Mouse (Mus musculus): ENCODE data around the gene H2-DMb1. TPM values are rescaled to one million over a fixed set of nuclear protein-coding genes. Genes with fewer than 3 reads are reported as not detected.

The H2-DMb1 gene
- polyA plus RNA-seq, 1 experiment from 2014 or later: 3.2 TPM

DNA sequence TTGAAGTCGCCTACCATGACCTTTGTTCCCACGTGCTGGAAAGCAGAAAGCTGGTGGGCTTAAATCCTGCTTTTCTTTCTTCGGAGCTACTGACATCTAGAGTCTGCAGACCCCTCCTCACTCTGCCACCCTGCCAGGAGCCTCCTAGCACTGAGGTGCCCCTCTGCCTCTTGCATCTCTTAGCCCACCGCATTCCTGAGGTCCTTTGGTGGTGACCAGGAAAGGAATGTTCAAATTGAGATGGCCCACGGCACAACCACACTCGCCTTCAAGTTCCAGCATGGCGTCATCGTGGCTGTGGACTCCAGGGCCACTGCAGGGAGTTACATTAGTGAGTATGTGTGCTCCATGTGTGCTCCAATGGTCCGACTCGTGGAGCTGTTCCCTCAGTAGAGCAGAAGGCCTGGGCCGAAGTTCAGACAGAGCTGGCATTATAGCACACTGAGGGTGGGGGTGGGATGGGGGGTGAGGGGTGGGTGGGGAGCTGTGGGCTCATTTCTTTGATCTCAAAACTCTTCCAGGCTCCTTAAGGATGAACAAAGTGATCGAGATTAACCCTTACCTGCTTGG lies 46.3 kb downstream of the H2-DMb1 start:
- Histone ChIP-seq H3K36me3 (no peaks in the 10 kb centered on the region), H3K4me1 (peaks cover 5% of the 10 kb centered on the region; the same call in 1 of the 2 replicates), H3K4me2 (no peak overlapping the region), H3K9me3 (no peaks in the 10 kb centered on the region), H3K27me3 (peaks cover 48% of the 10 kb centered on the region), H3K9ac (no peak overlapping the region), H3K27ac (no peak overlapping the region), H3K4me3 (peak overlapping the region; percentile 51; the same call in 1 of the 2 replicates)
- WGBS: 62% methylated on average over 12 of the region's 12 CpGs
- ATAC-seq (ENCODE audit: borderline replicate concordance, extremely low read depth, low FRiP score, low TSS enrichment): no peak

DNA sequence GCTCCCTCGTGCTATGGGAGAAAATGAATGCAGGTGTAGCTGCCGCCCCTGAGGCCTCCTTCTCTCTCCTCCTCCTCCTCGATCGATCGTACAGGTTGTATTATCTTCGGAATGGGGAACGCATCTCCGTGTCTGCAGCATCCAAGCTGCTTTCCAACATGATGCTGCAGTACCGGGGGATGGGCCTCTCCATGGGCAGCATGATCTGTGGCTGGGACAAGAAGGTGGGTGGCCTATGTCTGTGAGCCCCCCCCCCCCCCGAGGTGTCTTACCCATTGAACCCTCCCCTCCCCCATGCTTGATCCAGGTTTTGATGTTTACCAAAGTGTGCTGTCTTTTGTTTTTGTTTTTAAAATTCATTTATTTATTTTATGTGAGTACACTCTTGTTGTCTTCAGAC lies 47.2 kb downstream of the H2-DMb1 start:
- Histone ChIP-seq H3K4me2 (no peak overlapping the region), H3K9ac (no peak overlapping the region), H3K27ac (no peak overlapping the region), H3K4me3 (no peak overlapping the region), H3K4me1 (peaks cover 8% of the 10 kb centered on the region), H3K27me3 (peaks cover 38% of the 10 kb centered on the region), H3K9me3 (no peaks in the 10 kb centered on the region), H3K36me3 (no peaks in the 10 kb centered on the region)
- 81% methylated on average over 10 of the region's 10 CpGs for WGBS
- no peak for ATAC-seq (ENCODE audit: borderline replicate concordance, extremely low read depth, low FRiP score, low TSS enrichment)

- H3K4me3 ChIP-seq: no peak overlapping the region
- H3K27ac ChIP-seq: no peak overlapping the region
- H3K4me2 ChIP-seq: no peak overlapping the region
- no peak overlapping the region for H3K9ac ChIP-seq
- 86% methylated on average over 16 of the region's 16 CpGs for WGBS
- H3K4me1 ChIP-seq: peaks cover 16% of the 10 kb centered on the region
- H3K9me3 ChIP-seq: no peaks in the 10 kb centered on the region
- no peaks in the 10 kb centered on the region for H3K36me3 ChIP-seq
- peaks cover 32% of the 10 kb centered on the region for H3K27me3 ChIP-seq
- ATAC-seq (ENCODE audit: borderline replicate concordance, extremely low read depth, low FRiP score, low TSS enrichment): no peak
Observed at GRCm38 (mm10) chr17:34200772-34201505, 48.1 kb downstream of the H2-DMb1 start.

- 61% methylated on average over 7 of the region's 7 CpGs for WGBS
- Histone ChIP-seq H3K4me2 (no peak overlapping the region), H3K4me1 (peaks cover 16% of the 10 kb centered on the region), H3K9me3 (no peaks in the 10 kb centered on the region), H3K36me3 (no peaks in the 10 kb centered on the region), H3K4me3 (no peak overlapping the region), H3K27me3 (peaks cover 31% of the 10 kb centered on the region), H3K9ac (no peak overlapping the region), H3K27ac (no peak overlapping the region)
- no peak for ATAC-seq (ENCODE audit: borderline replicate concordance, extremely low read depth, low FRiP score, low TSS enrichment)
Observed at GRCm38 (mm10) chr17:34201506-34202055, 48.7 kb downstream of the H2-DMb1 start.

GRCm38 (mm10) chr17:34202760-34203442 lies 50.0 kb downstream of the H2-DMb1 start:
- Histone ChIP-seq H3K36me3 (no peaks in the 10 kb centered on the region), H3K9me3 (no peaks in the 10 kb centered on the region), H3K4me2 (no peak overlapping the region), H3K27me3 (peaks cover 19% of the 10 kb centered on the region), H3K4me3 (no peak overlapping the region), H3K27ac (no peak overlapping the region), H3K4me1 (peaks cover 13% of the 10 kb centered on the region), H3K9ac (no peak overlapping the region)
- no peak for ATAC-seq (ENCODE audit: borderline replicate concordance, extremely low read depth, low FRiP score, low TSS enrichment)
- 82% methylated on average over 4 of the region's 4 CpGs for WGBS

- Histone ChIP-seq H3K27ac (no peak within 1 kb of the TSS), H3K4me2 (peak within 1 kb of the TSS; percentile 96), H3K4me3 (peak within 1 kb of the TSS; percentile 75), H3K27me3 (peaks cover 14% of the 10 kb centered on the region), H3K36me3 (no peaks in the 10 kb centered on the region), H3K9me3 (no peaks in the 10 kb centered on the region), H3K4me1 (peaks cover 11% of the 10 kb centered on the region), H3K9ac (peak within 1 kb of the TSS; percentile 63)
- no peak for ATAC-seq (ENCODE audit: borderline replicate concordance, extremely low read depth, low FRiP score, low TSS enrichment)
- 71% methylated on average over 5 of the region's 5 CpGs for WGBS
Observed at GRCm38 (mm10) chr17:34203444-34203843, 50.6 kb downstream of the H2-DMb1 start, which contains the start of gene Tap2. Gene Tap2, plus strand, starts transcription at chr17:34203527.

DNA sequence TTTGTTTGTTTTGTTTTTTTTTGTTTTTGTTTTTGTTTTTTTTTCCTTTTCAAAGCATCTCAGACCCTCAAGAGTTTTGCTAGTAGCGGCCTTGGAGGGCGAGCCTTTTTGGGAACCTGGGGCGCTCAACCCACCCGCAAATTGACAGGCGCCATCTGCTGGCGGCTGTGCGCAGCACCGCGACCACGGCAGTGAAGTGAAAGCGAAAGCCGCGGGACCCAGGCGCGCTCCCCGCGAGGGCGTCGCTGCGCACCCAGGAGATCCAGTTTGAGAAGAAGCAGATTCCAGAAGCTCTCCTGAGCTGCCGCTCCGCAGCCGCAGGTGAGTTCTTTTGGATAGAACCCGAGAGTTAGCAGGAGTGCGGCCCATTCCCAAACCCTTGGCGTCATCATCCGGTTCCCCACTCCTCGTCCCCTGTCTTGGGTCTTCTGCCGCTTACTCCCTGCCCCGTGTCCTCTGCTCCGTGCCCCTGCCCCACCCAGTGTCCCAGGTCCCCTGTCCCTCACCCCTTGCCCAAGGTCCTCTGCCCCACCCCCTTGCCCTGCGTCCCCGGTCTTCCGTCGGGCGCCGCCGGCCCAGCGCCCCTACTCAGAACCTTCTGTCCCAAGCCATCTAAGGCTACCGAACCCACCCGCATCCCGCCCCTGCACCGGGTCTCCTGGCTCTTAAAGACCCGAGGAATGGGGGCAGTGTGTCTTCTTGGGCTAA lies 51.6 kb downstream of the H2-DMb1 start:
- peak overlapping the region; percentile 63 for H3K9ac ChIP-seq
- peaks cover 11% of the 10 kb centered on the region for H3K4me1 ChIP-seq
- no peak overlapping the region; the same call in 1 of the 2 replicates for H3K27ac ChIP-seq
- H3K27me3 ChIP-seq: peaks cover 6% of the 10 kb centered on the region
- ATAC-seq (ENCODE audit: borderline replicate concordance, extremely low read depth, low FRiP score, low TSS enrichment): peak; percentile 61; the same call in 1 of the 2 replicates
- no peaks in the 10 kb centered on the region for H3K9me3 ChIP-seq
- H3K36me3 ChIP-seq: no peaks in the 10 kb centered on the region
- WGBS: 1% methylated on average over 44 of the region's 44 CpGs
- H3K4me3 ChIP-seq: peak overlapping the region; percentile 75
- H3K4me2 ChIP-seq: peak overlapping the region; percentile 96

DNA sequence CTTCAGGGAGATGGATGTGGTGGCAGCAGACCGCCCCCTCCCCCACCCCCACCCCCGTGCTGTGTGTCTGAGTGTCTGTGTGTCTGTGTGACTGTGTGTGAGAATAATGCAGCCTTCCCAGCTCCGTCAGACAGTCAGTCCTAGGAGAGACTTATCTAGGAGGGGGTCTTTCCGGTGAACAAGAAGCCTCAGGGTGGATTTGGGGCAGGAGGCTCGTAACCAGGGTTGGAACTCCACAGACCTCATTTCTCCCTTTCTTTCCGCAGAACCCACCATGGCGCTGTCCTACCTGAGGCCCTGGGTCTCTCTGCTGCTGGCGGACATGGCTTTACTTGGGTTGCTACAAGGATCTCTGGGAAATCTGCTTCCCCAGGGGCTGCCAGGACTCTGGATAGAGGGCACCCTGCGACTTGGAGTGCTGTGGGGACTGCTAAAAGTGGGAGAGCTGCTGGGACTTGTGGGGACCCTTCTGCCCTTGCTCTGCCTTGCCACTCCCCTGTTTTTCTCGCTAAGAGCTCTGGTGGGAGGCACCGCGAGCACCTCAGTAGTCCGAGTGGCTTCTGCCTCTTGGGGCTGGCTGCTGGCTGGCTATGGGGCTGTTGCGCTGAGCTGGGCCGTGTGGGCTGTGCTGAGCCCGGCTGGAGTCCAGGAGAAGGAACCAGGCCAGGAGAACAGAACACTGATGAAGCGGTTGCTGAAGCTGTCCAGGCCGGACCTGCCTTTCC lies 52.3 kb downstream of the H2-DMb1 start:
- no peak overlapping the region for H3K27ac ChIP-seq
- no peaks in the 10 kb centered on the region for H3K36me3 ChIP-seq
- no peak for ATAC-seq (ENCODE audit: borderline replicate concordance, extremely low read depth, low FRiP score, low TSS enrichment)
- 14% methylated on average over 18 of the region's 18 CpGs for WGBS
- peak overlapping the region; percentile 63 for H3K9ac ChIP-seq
- peak overlapping the region; percentile 75 for H3K4me3 ChIP-seq
- H3K4me2 ChIP-seq: peak overlapping the region; percentile 96
- H3K9me3 ChIP-seq: no peaks in the 10 kb centered on the region
- H3K4me1 ChIP-seq: peaks cover 11% of the 10 kb centered on the region
- peaks cover 6% of the 10 kb centered on the region for H3K27me3 ChIP-seq

DNA sequence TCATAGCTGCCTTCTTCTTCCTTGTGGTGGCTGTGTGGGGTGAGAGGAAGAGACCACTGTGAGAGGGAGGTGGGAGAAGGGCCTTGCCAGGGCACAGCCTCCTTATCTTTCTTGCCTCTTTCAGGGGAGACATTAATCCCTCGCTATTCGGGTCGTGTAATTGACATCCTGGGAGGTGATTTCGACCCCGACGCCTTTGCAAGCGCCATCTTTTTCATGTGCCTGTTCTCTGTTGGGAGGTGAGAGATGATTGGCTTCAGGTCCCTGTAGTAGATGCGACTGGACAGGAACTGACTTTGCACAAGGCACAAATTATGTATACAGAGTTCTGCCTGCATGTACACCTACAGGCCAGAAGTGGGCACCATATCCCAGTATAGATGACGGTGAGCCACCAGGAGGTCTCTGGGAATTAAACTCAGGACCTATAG lies 52.9 kb downstream of the H2-DMb1 start:
- ATAC-seq (ENCODE audit: borderline replicate concordance, extremely low read depth, low FRiP score, low TSS enrichment): no peak
- 11% methylated on average over 9 of the region's 9 CpGs for WGBS
- no peak overlapping the region for H3K9ac ChIP-seq

GRCm38 (mm10) chr17:34206731-34207130 lies 53.9 kb downstream of the H2-DMb1 start:
- Histone ChIP-seq H3K4me1 (peaks cover 11% of the 10 kb centered on the region), H3K4me3 (no peak overlapping the region), H3K4me2 (no peak overlapping the region), H3K27me3 (peaks cover 17% of the 10 kb centered on the region), H3K36me3 (no peaks in the 10 kb centered on the region), H3K9ac (no peak overlapping the region), H3K9me3 (no peaks in the 10 kb centered on the region), H3K27ac (no peak overlapping the region)
- WGBS: 81% methylated on average over 5 of the region's 5 CpGs
- ATAC-seq (ENCODE audit: borderline replicate concordance, extremely low read depth, low FRiP score, low TSS enrichment): no peak

More for the DNA sequence above, 52.9 kb downstream of the H2-DMb1 start:
- Histone ChIP-seq H3K4me2 (peak overlapping the region; percentile 96), H3K27ac (no peak overlapping the region), H3K4me1 (peaks cover 11% of the 10 kb centered on the region), H3K9me3 (no peaks in the 10 kb centered on the region), H3K36me3 (no peaks in the 10 kb centered on the region), H3K4me3 (peak overlapping the region; percentile 75; the same call in 1 of the 2 replicates), H3K27me3 (peaks cover 9% of the 10 kb centered on the region)

DNA sequence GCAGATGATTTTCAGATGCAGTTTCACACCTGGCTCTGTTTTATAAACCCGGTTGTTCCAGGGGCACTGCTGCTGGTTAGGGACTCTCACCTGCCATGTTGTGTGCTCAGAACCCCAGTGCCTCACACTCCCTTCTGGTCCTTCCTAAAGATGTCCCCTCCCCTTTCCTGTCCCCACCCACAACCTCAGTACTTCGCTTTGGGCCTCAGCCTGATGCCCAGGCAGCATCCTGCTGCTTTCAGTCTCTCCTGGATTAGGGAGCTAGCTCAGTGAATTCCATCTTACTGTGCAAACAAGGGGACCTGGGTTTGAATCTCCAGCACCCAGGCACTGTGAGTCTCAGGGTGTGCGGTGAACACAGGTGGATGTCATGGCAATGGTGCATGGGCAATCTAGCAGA lies 54.6 kb downstream of the H2-DMb1 start:
- Histone ChIP-seq H3K9me3 (no peaks in the 10 kb centered on the region), H3K4me3 (no peak overlapping the region), H3K9ac (no peak overlapping the region), H3K36me3 (no peaks in the 10 kb centered on the region), H3K27me3 (peaks cover 24% of the 10 kb centered on the region), H3K4me1 (peaks cover 11% of the 10 kb centered on the region), H3K27ac (no peak overlapping the region), H3K4me2 (no peak overlapping the region)
- WGBS: 52% methylated on average over 3 of the region's 3 CpGs
- no peak for ATAC-seq (ENCODE audit: borderline replicate concordance, extremely low read depth, low FRiP score, low TSS enrichment)
